ENCODE assay signal across 8 mouse cellular contexts in genomic region chr16:4003489-4004398, GRCm38 (mm10). TPM values are rescaled to one million over a fixed set of nuclear protein-coding genes. Genes with fewer than 3 reads are reported as not detected.
DNase-seq lines count a peak whose midpoint lies in the region; ATAC-seq lines count a peak whose summit lies in the region.

Gene Slx4 (minus strand): TSS chr16:4003770.

- peak within 1 kb of the TSS; percentile 94 for H3K4me2 ChIP-seq in heart, embryonic 14.5 days (ENCODE audit: low read length)
- H3K4me2 ChIP-seq in liver, embryonic 13.5 days = peak within 1 kb of the TSS; percentile 82
- H3K4me2 ChIP-seq in stomach, embryonic 16.5 days (ENCODE audit: low read depth, low read length) = peak within 1 kb of the TSS; percentile 80

- no peaks in the 10 kb centered on the region for H3K27me3 ChIP-seq in heart, embryonic 14.5 days (ENCODE audit: control insufficient read depth, insufficient read depth, low read length)
- no peaks in the 10 kb centered on the region for H3K27me3 ChIP-seq in liver, embryonic 13.5 days
- H3K27me3 ChIP-seq in stomach, embryonic 16.5 days (ENCODE audit: control insufficient read depth, insufficient read depth, low read length) = no peaks in the 10 kb centered on the region

- peak within 1 kb of the TSS; percentile 92 for H3K9ac ChIP-seq in heart, embryonic 14.5 days (ENCODE audit: low read length)
- H3K9ac ChIP-seq in liver, embryonic 13.5 days = peak within 1 kb of the TSS; percentile 88
- peak within 1 kb of the TSS; percentile 89 for H3K9ac ChIP-seq in stomach, embryonic 16.5 days (ENCODE audit: low read length)

- peaks cover 29% of the 10 kb centered on the region for H3K36me3 ChIP-seq in heart, embryonic 14.5 days (ENCODE audit: control insufficient read depth, insufficient read depth, low read length)
- peaks cover 27% of the 10 kb centered on the region for H3K36me3 ChIP-seq in liver, embryonic 13.5 days
- 0 out of 2 replicates have a peak, but pooled peaks cover 3% of the 10 kb centered on the region for H3K36me3 ChIP-seq in stomach, embryonic 16.5 days (ENCODE audit: control insufficient read depth, insufficient read depth, low read length)

- no peaks in the 10 kb centered on the region for H3K9me3 ChIP-seq in heart, embryonic 14.5 days (ENCODE audit: control insufficient read depth, low read length)
- H3K9me3 ChIP-seq in liver, embryonic 13.5 days (replicated peaks) = no peaks in the 10 kb centered on the region
- no peaks in the 10 kb centered on the region for H3K9me3 ChIP-seq in stomach, embryonic 16.5 days (replicated peaks; ENCODE audit: control insufficient read depth, low read length)

- 1% methylated on average over 58 of the region's 58 CpGs for WGBS in heart, embryonic 14.5 days
- WGBS in liver, embryonic 13.5 days (ENCODE audit: insufficient replicate concordance) = 1% methylated on average over 58 of the region's 58 CpGs
- under 1% methylated on average over 58 of the region's 58 CpGs for WGBS in stomach, embryonic 16.5 days

- H3K27ac ChIP-seq in heart, embryonic 14.5 days (replicated peaks in 1 of 2; ENCODE audit: control insufficient read depth in 1 of 2, insufficient read depth in 1 of 2, low read depth in 2 of 2, low read length in 2 of 2) = peak within 1 kb of the TSS; percentile 91 to 93
- H3K27ac ChIP-seq in liver, embryonic 13.5 days = peak within 1 kb of the TSS; percentile 87
- H3K27ac ChIP-seq in stomach, embryonic 16.5 days (ENCODE audit: low read length) = peak within 1 kb of the TSS; percentile 89

- H3K4me3 ChIP-seq in heart, embryonic 14.5 days (ENCODE audit: control insufficient read depth in 1 of 2, insufficient read depth in 1 of 2, low read depth in 1 of 2, low read length in 2 of 2) = peak within 1 kb of the TSS; percentile 73 to 75
- H3K4me3 ChIP-seq in liver, embryonic 13.5 days (replicated peaks) = peak within 1 kb of the TSS; percentile 84
- H3K4me3 ChIP-seq in stomach, embryonic 16.5 days (replicated peaks; ENCODE audit: low read length) = peak within 1 kb of the TSS; percentile 81

- DNase-seq in c-Kit-negative CD71-positive TER-119-positive erythroid progenitor cells, embryonic 14.5 days (ENCODE audit: low read depth, low spot score) = peak; percentile 92
- DNase-seq in fibroblast of lung, adult 2 months (ENCODE audit: low read depth) = peak; percentile 95
- peak; percentile 98 for DNase-seq in kidney, postnatal 14 days
- DNase-seq in liver, embryonic 13.5 days = peak; percentile 93
- DNase-seq in neural tube, embryonic 10.5 days (ENCODE audit: extremely low spot score, low spot score) = peak; percentile 94

- peak; percentile 90 for ATAC-seq in CD4-positive, CD25-positive, alpha-beta regulatory T cell, adult 4 months
- ATAC-seq in heart, embryonic 14.5 days (ENCODE audit: insufficient number of reproducible peaks, insufficient read depth, low FRiP score, low read depth) = peak; percentile 98
- peak; percentile 94 for ATAC-seq in liver, embryonic 13.5 days (ENCODE audit: low read depth)
- peak; percentile 97 for ATAC-seq in stomach, embryonic 16.5 days (ENCODE audit: insufficient read depth, low FRiP score)

- peaks cover 0 to 10% of the 10 kb centered on the region in 2 experiments; a peak in 2 of 4 replicates for H3K4me1 ChIP-seq in heart, embryonic 14.5 days (ENCODE audit: control insufficient read depth in 2 of 2, insufficient read depth in 2 of 2, low read length in 2 of 2)
- peaks cover 27% of the 10 kb centered on the region for H3K4me1 ChIP-seq in liver, embryonic 13.5 days (replicated peaks)
- peaks cover 14% of the 10 kb centered on the region for H3K4me1 ChIP-seq in stomach, embryonic 16.5 days (ENCODE audit: control insufficient read depth, insufficient read depth, low read length)

RNA-seq across cellular contexts. Expression of gene Slx4, which starts in this region (rescaled TPM):
- polyA plus RNA-seq in CD4-positive, CD25-positive, alpha-beta regulatory T cell, adult 4 months (2017; shearing (Covaris generic)) = 10 to 100 TPM; 15.2 to 26.6 TPM
- 11.0 and 11.2 TPM in 2 replicates for polyA plus RNA-seq in heart, embryonic 14.5 days (2014; fragmentation: Nextera tagmentation; extraction: Ambion mirVana)
- 6.2 and 8.1 TPM in 2 replicates for polyA plus RNA-seq in liver, embryonic 13.5 days (2015; fragmentation: Nextera tagmentation; extraction: Ambion mirVana)
- 17.2 and 17.4 TPM in 2 replicates for polyA plus RNA-seq in stomach, embryonic 16.5 days (2015; fragmentation: Nextera tagmentation; extraction: Ambion mirVana)

Comparison
In these comparisons a context has a peak if more than half of its experiments do, and no peak if none do; other contexts are left out.
1. Peak in every context shown above with its lines: DNase-seq, ATAC-seq, H3K4me3 ChIP-seq and H3K27ac ChIP-seq.